Mouse (Mus musculus) limb, embryonic 11.5 days (tissue): ENCODE data around the gene Supt4a. TPM values are rescaled to one million over a fixed set of nuclear protein-coding genes. Genes with fewer than 3 reads are reported as not detected.
A peak's percentile ranks its signal among the peaks of the same experiment; 100 is the strongest.

Experiments used
- ATAC-seq: fragments of 200-750 bp; cut with Nextera tagmentation; 2 replicates; pipeline ENCODE4 v1.8.0; 2017; ENCODE audit warnings: low read depth; ENCODE audit not compliant: insufficient number of reproducible peaks, low FRiP score, low TSS enrichment
- DNase-seq: peaks from one replicate; pipeline ENCODE4 v3.0.0-alpha.2; 2015; ENCODE audit warnings: low spot score
- H3K27ac ChIP-seq: fragments of 300-500 bp; sonication (generic); replicated peaks from 2 replicates; pipeline ENCODE4 v1.5.1; 2014; ENCODE audit warnings: low read depth, mild to moderate bottlenecking, low read length
- H3K27me3 ChIP-seq: fragments of 300-500 bp; sonication (generic); 2 replicates; pipeline ENCODE4 v1.6.1; 2014; ENCODE audit warnings: mild to moderate bottlenecking, low read length, mixed read lengths; ENCODE audit not compliant: control insufficient read depth, insufficient read depth
- H3K36me3 ChIP-seq: fragments of 300-500 bp; sonication (generic); 2 replicates; pipeline ENCODE4 v1.6.1; 2014; ENCODE audit warnings: mild to moderate bottlenecking, low read length, moderate library complexity, mixed read lengths; ENCODE audit not compliant: control insufficient read depth, insufficient read depth
- H3K4me1 ChIP-seq: fragments of 300-500 bp; sonication (generic); 2 replicates; pipeline ENCODE4 v1.6.1; 2014; ENCODE audit warnings: low read length, mixed read lengths; ENCODE audit not compliant: control insufficient read depth, insufficient read depth
- H3K4me2 ChIP-seq: fragments of 300-500 bp; sonication (generic); 2 replicates; pipeline ENCODE4 v1.6.1; 2014; ENCODE audit warnings: low read depth, mild to moderate bottlenecking, moderate library complexity; ENCODE audit not compliant: severe bottlenecking
- H3K4me3 ChIP-seq: fragments of 300-500 bp; sonication (generic); 2 replicates; pipeline ENCODE4 v1.5.1; 2014; ENCODE audit warnings: low read depth, low read length
- H3K9ac ChIP-seq: fragments of 300-500 bp; sonication (generic); 2 replicates; pipeline ENCODE4 v1.6.1; 2014; ENCODE audit warnings: mild to moderate bottlenecking, low read length
- H3K9me3 ChIP-seq: fragments of 300-500 bp; sonication (generic); 2 replicates; pipeline ENCODE4 v1.6.1; 2016; ENCODE audit warnings: low read length; ENCODE audit not compliant: control insufficient read depth
- WGBS: fragments of 180-500 bp; shearing (Covaris S2); extraction: QIAGEN DNeasy Blood & Tissue Kit; methylation state at CpG from one replicate; pipeline ENCODE4 v1.1.7; 2014; 5-methylcytosine and 5-hydroxymethylcytosine counted together
- polyA plus RNA-seq: library from polyadenylated mRNA; unstranded; fragments of >200 nt; fragmentation: Nextera tagmentation; extraction: Ambion mirVana; gene quantifications from 2 replicates; pipeline ENCODE4 v1.2.1, GENCODE M21; 2014

The Supt4a gene
- polyA plus RNA-seq, 1 experiment from 2014 or later: 184 TPM

DNA sequence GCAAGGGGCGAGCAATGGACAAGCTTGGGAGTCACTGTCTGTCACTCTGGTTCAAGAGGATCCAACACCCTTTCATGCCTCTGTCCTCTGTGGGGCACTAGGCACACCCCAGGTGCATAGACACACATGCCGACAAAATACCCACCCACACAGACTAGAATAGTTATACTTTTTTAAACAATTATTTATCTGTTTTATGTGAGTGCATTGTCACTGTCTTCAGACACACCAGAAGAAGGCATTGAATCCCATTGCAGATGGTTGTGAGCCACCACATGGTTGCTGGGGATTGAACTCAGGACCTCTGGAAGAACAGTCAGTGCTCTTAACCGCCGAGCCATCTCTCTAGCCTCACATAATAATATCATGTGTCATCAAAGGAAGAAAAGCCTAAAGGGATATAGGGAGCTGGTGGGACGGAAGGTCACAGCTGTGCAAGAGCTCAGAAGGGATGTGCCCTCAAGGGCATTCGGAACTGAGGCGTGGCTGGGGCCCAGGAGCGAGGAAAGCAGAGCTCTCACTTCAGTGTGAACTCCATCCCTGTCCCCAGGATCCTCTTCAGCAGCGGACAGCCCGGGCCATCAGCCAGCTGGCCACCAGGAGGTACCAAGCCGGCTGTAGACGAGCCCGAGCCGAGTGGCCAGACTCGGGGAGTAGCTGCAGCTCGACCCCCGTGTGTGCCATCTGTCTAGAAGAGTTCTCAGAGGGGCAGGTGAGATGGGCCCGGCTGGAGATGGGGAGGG is 8.3 kb upstream of the Supt4a start:
- H3K9me3 ChIP-seq: no peaks in the 10 kb centered on the region
- no peaks in the 10 kb centered on the region for H3K36me3 ChIP-seq
- ATAC-seq (no peak), DNase-seq (no peak)
- H3K4me1 ChIP-seq: peaks cover 10% of the 10 kb centered on the region
- 41% methylated on average over 18 of the region's 18 CpGs for WGBS
- no peak overlapping the region for H3K9ac ChIP-seq
- no peak overlapping the region for H3K4me3 ChIP-seq
- H3K4me2 ChIP-seq: no peak overlapping the region
- no peak overlapping the region for H3K27ac ChIP-seq
- H3K27me3 ChIP-seq: no peaks in the 10 kb centered on the region

DNA sequence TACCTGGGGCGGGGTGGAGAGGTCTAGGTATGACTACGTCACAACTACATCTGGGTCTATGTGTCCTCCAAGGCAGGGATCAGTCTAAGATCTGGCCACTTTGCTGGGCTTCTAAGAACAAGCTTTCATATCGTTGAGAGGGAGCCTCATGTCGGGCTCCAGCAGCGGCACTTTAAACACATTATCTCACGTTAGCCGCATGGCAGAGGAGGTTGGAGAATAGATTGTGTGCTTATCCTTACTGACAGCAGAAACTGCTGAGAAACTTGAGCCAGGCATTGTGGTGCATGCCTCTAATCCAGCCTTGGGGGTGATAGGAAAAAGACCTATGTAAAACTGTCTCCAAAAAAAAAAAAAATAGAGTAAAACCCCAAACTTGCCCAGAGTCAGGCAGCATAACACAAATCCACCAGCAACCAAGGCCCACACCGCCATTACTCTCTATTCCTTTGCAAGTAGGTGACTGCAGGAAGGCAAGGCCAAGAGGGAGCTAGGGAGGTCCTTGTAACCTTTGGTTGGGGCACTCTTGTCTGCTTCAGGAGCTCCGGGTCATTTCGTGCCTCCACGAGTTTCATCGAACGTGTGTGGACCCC is 7.7 kb upstream of the Supt4a start:
- no peak for ATAC-seq
- Histone ChIP-seq H3K9ac (no peak overlapping the region), H3K4me2 (no peak overlapping the region), H3K27me3 (no peaks in the 10 kb centered on the region), H3K9me3 (no peaks in the 10 kb centered on the region), H3K4me3 (no peak overlapping the region), H3K4me1 (peaks cover 12% of the 10 kb centered on the region), H3K27ac (no peak overlapping the region), H3K36me3 (no peaks in the 10 kb centered on the region)
- no peak for DNase-seq
- 84% methylated on average over 13 of the region's 13 CpGs for WGBS

DNA sequence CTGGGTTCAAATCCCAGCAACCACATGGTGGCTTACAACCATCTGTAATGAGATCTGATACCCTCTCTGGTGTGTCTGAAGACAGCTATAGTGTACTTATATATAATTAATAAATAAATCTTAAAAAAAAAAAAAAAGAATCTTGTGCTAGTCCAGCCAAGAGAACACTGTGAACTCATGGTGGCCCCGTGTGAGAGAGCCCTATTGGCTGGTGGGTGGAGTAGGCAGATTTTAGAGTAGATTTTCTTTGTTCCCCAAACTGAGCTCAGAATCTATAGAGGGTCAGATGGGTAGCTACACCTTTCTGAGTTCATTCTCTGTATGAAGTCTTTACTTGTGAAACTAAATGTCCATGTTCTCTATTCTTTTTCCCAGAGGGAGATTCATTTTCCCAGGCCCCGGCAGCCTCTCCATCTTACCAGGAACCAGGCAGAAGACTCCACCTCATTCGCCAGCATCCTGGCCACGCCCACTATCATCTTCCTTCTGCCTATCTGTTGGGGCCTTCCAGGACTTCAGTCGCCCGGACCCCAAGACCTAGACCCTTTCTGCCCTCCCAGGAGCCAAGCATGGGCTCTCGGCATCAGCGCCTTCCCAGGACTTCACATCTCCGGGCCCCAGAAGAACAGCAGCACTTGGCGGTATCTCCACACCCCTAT is 6.6 kb upstream of the Supt4a start:
- no peak overlapping the region for H3K27ac ChIP-seq
- 85% methylated on average over 10 of the region's 10 CpGs for WGBS
- no peak for DNase-seq
- no peak overlapping the region for H3K9ac ChIP-seq
- H3K4me2 ChIP-seq: no peak overlapping the region
- H3K36me3 ChIP-seq: no peaks in the 10 kb centered on the region
- 0 out of 2 replicates have a peak, but pooled peaks cover 1% of the 10 kb centered on the region for H3K27me3 ChIP-seq
- ATAC-seq: no peak
- no peak overlapping the region for H3K4me3 ChIP-seq
- peaks cover 9% of the 10 kb centered on the region for H3K4me1 ChIP-seq
- H3K9me3 ChIP-seq: no peaks in the 10 kb centered on the region

DNA sequence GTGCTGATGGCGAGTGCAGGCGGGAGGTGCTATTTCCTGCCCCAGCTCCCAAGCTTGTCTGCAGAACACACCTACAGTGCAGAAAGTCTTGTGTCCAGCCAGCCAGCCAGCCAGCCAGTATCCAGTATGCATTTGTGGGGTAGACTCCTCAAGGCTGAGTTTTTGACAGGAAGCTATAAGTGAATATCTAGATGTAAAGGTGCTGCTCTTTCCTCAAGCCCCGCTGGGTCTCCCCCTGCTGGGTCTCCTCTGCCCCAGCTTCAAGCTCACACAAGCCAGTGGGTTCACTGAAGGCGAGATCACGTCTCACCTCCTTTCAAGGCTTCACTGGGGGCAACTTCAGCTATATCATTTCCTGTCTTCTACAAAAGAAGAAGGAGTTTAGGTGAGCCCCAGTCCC is 3.0 kb upstream of the Supt4a start:
- 0 out of 2 replicates have a peak, but pooled peaks cover under 1% of the 10 kb centered on the region for H3K36me3 ChIP-seq
- 57% methylated on average over 5 of the region's 5 CpGs for WGBS
- H3K4me3 ChIP-seq: no peak overlapping the region
- peak overlapping the region; percentile 3; the same call in 1 of the 2 replicates for H3K4me2 ChIP-seq
- H3K9ac ChIP-seq: peak overlapping the region; percentile 0; the same call in 1 of the 2 replicates
- 0 out of 2 replicates have a peak, but pooled peaks cover 2% of the 10 kb centered on the region for H3K27me3 ChIP-seq
- no peak overlapping the region for H3K27ac ChIP-seq
- DNase-seq (no peak), ATAC-seq (no peak)
- no peaks in the 10 kb centered on the region for H3K9me3 ChIP-seq
- peaks cover 9% of the 10 kb centered on the region for H3K4me1 ChIP-seq

DNA sequence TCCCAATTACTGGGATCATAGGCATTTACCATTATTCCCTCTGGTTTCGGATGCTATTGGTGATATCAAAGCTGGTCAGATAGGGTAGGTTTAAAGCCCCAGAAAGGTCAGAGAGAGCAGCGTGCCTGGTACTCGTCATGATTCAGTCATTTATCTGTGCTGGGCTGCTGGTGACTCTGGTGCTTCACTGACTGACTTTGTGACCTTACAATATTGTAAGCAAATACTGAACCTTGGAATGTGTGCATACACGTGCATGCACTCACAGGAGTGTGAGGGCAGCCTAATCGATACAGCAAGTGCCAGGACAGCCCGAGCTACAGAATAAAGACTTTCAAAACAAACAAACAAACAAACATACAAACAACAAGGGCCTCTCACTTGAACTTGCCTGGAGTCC is 1.7 kb upstream of the Supt4a start:
- WGBS: 71% methylated on average over 6 of the region's 6 CpGs
- H3K27me3 ChIP-seq: 0 out of 2 replicates have a peak, but pooled peaks cover 2% of the 10 kb centered on the region
- ATAC-seq (no peak), DNase-seq (no peak)
- H3K9me3 ChIP-seq: no peaks in the 10 kb centered on the region
- H3K4me3 ChIP-seq: no peak overlapping the region
- no peak overlapping the region for H3K27ac ChIP-seq
- H3K36me3 ChIP-seq: 0 out of 2 replicates have a peak, but pooled peaks cover 3% of the 10 kb centered on the region
- peaks cover 9% of the 10 kb centered on the region for H3K4me1 ChIP-seq
- no peak overlapping the region for H3K4me2 ChIP-seq
- no peak overlapping the region for H3K9ac ChIP-seq

DNA sequence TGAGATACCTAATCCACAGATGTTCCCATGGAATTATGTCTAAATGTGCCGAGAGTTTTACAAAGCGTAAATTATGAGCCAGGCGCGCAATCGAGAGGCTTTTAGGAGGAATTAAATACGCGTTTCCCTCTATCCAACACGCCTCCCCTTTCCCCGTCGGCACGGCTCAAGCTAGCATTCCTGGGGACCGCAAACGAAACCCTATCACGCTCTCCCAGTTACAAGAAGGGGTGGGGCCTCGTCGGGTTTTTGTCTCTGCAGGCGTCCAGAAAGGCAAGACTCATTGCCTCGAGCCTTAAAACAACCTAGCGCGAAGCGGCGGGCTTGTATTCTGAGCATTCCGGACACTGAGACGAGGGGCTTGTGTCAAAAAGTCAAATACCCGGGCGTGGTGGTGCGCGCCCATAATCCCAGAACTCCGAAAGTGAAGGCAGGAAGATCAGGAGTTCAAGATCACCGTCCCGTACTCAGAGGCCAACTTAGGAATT is 661 bp upstream of the Supt4a start:
- Histone ChIP-seq H3K27ac (peak overlapping the region; percentile 59), H3K4me3 (peak overlapping the region; percentile 92), H3K36me3 (0 out of 2 replicates have a peak, but pooled peaks cover 3% of the 10 kb centered on the region), H3K27me3 (0 out of 2 replicates have a peak, but pooled peaks cover 2% of the 10 kb centered on the region), H3K4me2 (peak overlapping the region; percentile 86), H3K9ac (peak overlapping the region; percentile 72), H3K4me1 (peaks cover 9% of the 10 kb centered on the region), H3K9me3 (no peaks in the 10 kb centered on the region)
- 2% methylated on average over 31 of the region's 31 CpGs for WGBS
- ATAC-seq: peak; percentile 36
- peak; percentile 77 for DNase-seq

DNA sequence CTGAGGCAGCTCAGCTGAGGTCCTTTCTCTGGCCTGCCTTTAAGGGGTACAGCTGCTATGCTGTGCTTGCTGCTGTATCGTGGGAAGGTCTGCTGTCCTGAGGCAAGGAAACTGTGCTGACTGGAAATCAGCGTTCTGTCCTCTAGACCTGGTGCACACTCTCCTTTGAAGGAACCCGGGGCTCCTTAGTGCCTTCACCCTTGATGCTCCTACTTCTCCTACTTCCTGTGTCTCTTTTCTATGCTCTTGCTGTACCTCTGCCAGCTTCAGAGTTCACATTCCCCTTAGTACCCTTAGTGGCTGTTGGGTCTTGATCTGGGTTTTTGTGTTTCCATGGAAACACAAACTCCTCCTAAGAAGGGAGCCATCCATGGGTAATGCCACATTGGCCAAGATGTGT is 6.3 kb downstream of the Supt4a start:
- Histone ChIP-seq H3K4me1 (no peaks in the 10 kb centered on the region), H3K27ac (no peak overlapping the region), H3K9ac (no peak overlapping the region), H3K27me3 (no peaks in the 10 kb centered on the region), H3K9me3 (no peaks in the 10 kb centered on the region), H3K36me3 (peaks cover 13% of the 10 kb centered on the region), H3K4me3 (no peak overlapping the region), H3K4me2 (no peak overlapping the region)
- 92% methylated on average over 3 of the region's 3 CpGs for WGBS
- DNase-seq (no peak), ATAC-seq (no peak)

DNA sequence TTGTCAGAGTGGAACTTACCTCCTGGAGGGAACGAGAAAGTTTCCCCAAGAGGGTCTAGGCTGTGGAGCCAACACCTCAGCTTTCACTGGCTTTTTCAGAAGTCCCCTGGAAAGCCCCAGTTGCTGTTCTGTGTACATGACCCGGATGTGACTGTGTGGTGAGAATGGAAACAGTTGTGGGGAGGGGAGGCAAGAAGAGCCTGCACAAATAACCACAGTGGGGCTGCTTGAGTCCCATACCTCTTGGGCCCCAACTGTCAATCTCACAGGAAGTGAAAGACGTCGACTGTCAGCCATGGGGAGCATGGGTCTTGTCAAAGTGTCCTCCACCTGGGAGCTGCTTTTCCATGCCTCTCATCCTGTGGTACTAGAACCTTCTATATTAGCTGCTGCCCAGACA is 7.6 kb downstream of the Supt4a start:
- no peak overlapping the region for H3K4me3 ChIP-seq
- ATAC-seq (no peak), DNase-seq (no peak)
- 87% methylated on average over 4 of the region's 4 CpGs for WGBS
- H3K27ac ChIP-seq: no peak overlapping the region
- H3K27me3 ChIP-seq: no peaks in the 10 kb centered on the region
- H3K36me3 ChIP-seq: peaks cover 9% of the 10 kb centered on the region
- H3K4me2 ChIP-seq: no peak overlapping the region
- no peaks in the 10 kb centered on the region for H3K9me3 ChIP-seq
- H3K9ac ChIP-seq: no peak overlapping the region
- 0 out of 2 replicates have a peak, but pooled peaks cover 2% of the 10 kb centered on the region for H3K4me1 ChIP-seq
